Mouse (Mus musculus) bone marrow, adult 2 months (tissue): Measurements from ENCODE around the gene Jpt1.

Experiments
- CTCF ChIP-seq: fragments of 200-500 bp; IDR thresholded peaks from 2 replicates; pipeline ENCODE4 v1.5.1; 2011; ENCODE audit warnings: low read length, control low read depth; ENCODE audit not compliant: control insufficient read depth, insufficient read depth
- POLR2A ChIP-seq: fragments of 200-500 bp; IDR thresholded peaks from 2 replicates; pipeline ENCODE4 v1.6.1; 2011; ENCODE audit warnings: low read depth, mild to moderate bottlenecking, control low read depth, low read length, borderline replicate concordance; ENCODE audit not compliant: control insufficient read depth

- TF ChIP-seq CTCF (no peak), POLR2A (no peak)
Measured at GRCm38 (mm10) chr11:115512407-115513183, 1.6 kb downstream of the Jpt1 start.
